ENCODE assay signal across 8 mouse cellular contexts in genomic region chr1:155558012-155558842, GRCm38 (mm10). TPM values are rescaled to one million over a fixed set of nuclear protein-coding genes. Genes with fewer than 3 reads are reported as not detected.
A peak's percentile ranks its signal among the peaks of the same experiment; 100 is the strongest.
DNase-seq lines count a peak whose midpoint lies in the region; ATAC-seq lines count a peak whose summit lies in the region.

Gene Acbd6, plus strand, starts transcription at chr1:155558120.

- no peaks in the 10 kb centered on the region for H3K36me3 ChIP-seq in hindbrain, embryonic 14.5 days (replicated peaks; ENCODE audit: control insufficient read depth, insufficient read depth)

- H3K9ac ChIP-seq in hindbrain, embryonic 14.5 days = peak within 1 kb of the TSS; percentile 92

- H3K27me3 ChIP-seq in hindbrain, embryonic 14.5 days (ENCODE audit: control insufficient read depth, insufficient read depth, low read length) = no peaks in the 10 kb centered on the region

- H3K9me3 ChIP-seq in hindbrain, embryonic 14.5 days (ENCODE audit: control insufficient read depth, low read length) = no peaks in the 10 kb centered on the region

- H3K4me3 ChIP-seq in hindbrain, embryonic 14.5 days (replicated peaks; ENCODE audit: low read length) = peak within 1 kb of the TSS; percentile 91

- DNase-seq in NIH3T3 (ENCODE audit: low read depth) = peak; percentile 93
- DNase-seq in cerebellum, postnatal 10 days = peak; percentile 90 to 92
- peak; percentile 65 to 73 for DNase-seq in frontal cortex, postnatal 25 days (ENCODE audit: low spot score in 2 of 2)
- DNase-seq in hindbrain, embryonic 14.5 days (ENCODE audit: low spot score) = peak; percentile 85
- DNase-seq in layer of hippocampus, postnatal 36 days = peak; percentile 82 to 83
- DNase-seq in lung, postnatal 36 days = peak; percentile 83
- DNase-seq in retina, postnatal 1 day = peak; percentile 91
- DNase-seq in urinary bladder, adult 18-20 months (ENCODE audit: low spot score in 2 of 2) = peak; percentile 59 to 83

- H3K4me2 ChIP-seq in hindbrain, embryonic 14.5 days (replicated peaks) = peak within 1 kb of the TSS; percentile 93

- H3K4me1 ChIP-seq in hindbrain, embryonic 14.5 days (replicated peaks; ENCODE audit: control insufficient read depth, insufficient read depth, low read length) = peaks cover 30% of the 10 kb centered on the region

- peak within 1 kb of the TSS; percentile 78 for H3K27ac ChIP-seq in hindbrain, embryonic 14.5 days

- WGBS in hindbrain, embryonic 14.5 days = 0% methylated on average over 79 of the region's 83 CpGs

- peak; percentile 88 for ATAC-seq in hindbrain, embryonic 14.5 days (ENCODE audit: low FRiP score)

RNA-seq across cellular contexts. Expression of gene Acbd6, which starts in this region (rescaled TPM):
- 99.5 and 103 TPM in 2 replicates for polyA plus RNA-seq in hindbrain, embryonic 14.5 days (2014; fragmentation: Nextera tagmentation; extraction: Ambion mirVana)
- 10 to 100 TPM; 81.5 to 92.2 TPM for total RNA-seq in layer of hippocampus, postnatal 36 days (2021)

Comparison
In these comparisons a context has a peak if more than half of its experiments do, and no peak if none do; other contexts are left out.
1. Peak in every context shown above with its lines: DNase-seq, ATAC-seq, H3K4me3 ChIP-seq and H3K27ac ChIP-seq.